Mouse (Mus musculus): ENCODE measurements around the gene Nr6a1. TPM values are rescaled to one million over a fixed set of nuclear protein-coding genes. Genes with fewer than 3 reads are reported as not detected.

Nr6a1 gene
- total RNA-seq, 2 experiments from 2014 or later = 5.3 to 8.0 TPM

GRCm38 (mm10) chr2:38872730-38873129 is 54.8 kb downstream of the Nr6a1 start:
- DNase-seq = no peak

GRCm38 (mm10) chr2:38866711-38867110 is 60.8 kb downstream of the Nr6a1 start:
- no peak for DNase-seq

- DNase-seq = no peak
These were observed 63.5 kb downstream of the Nr6a1 start for GRCm38 (mm10) chr2:38864011-38864410.

- DNase-seq = no peak
These were observed 75.7 kb downstream of the Nr6a1 start for GRCm38 (mm10) chr2:38851797-38852196.

- no peak for DNase-seq
These were observed 81.2 kb downstream of the Nr6a1 start for GRCm38 (mm10) chr2:38846319-38846718.

GRCm38 (mm10) chr2:38835489-38835888 is 92.0 kb downstream of the Nr6a1 start:
- no peak for DNase-seq

GRCm38 (mm10) chr2:38831976-38832375 is 95.5 kb downstream of the Nr6a1 start:
- DNase-seq = no peak

- DNase-seq = no peak
These were observed 98.0 kb downstream of the Nr6a1 start for GRCm38 (mm10) chr2:38829521-38829920.

- DNase-seq = no peak
These were observed 99.6 kb downstream of the Nr6a1 start for GRCm38 (mm10) chr2:38827801-38828306.

- no peak for DNase-seq
These were observed 101.3 kb downstream of the Nr6a1 start for GRCm38 (mm10) chr2:38826189-38826588.

- DNase-seq = peak; percentile 16 to 38
These were observed 102.4 kb downstream of the Nr6a1 start for GRCm38 (mm10) chr2:38824791-38825768.

- peak; percentile 35 to 39 for DNase-seq
These were observed 103.4 kb downstream of the Nr6a1 start for GRCm38 (mm10) chr2:38823912-38824583.

- DNase-seq = no peak
These were observed 104.1 kb downstream of the Nr6a1 start for GRCm38 (mm10) chr2:38823406-38823805.

- peak; percentile 21 to 25 for DNase-seq
These were observed 104.5 kb downstream of the Nr6a1 start for GRCm38 (mm10) chr2:38822995-38823394.

- DNase-seq = no peak
These were observed 110.0 kb downstream of the Nr6a1 start for GRCm38 (mm10) chr2:38817487-38817886.

GRCm38 (mm10) chr2:38797087-38797624 is 130.3 kb downstream of the Nr6a1 start:
- DNase-seq = peak; percentile 62 to 67

- no peak for DNase-seq
These were observed 140.2 kb downstream of the Nr6a1 start for GRCm38 (mm10) chr2:38787338-38787737.

- DNase-seq = no peak
These were observed 141.1 kb downstream of the Nr6a1 start for GRCm38 (mm10) chr2:38786216-38786960.

- DNase-seq = no peak
These were observed 142.4 kb downstream of the Nr6a1 start for GRCm38 (mm10) chr2:38785113-38785512.

GRCm38 (mm10) chr2:38784396-38784795 is 143.1 kb downstream of the Nr6a1 start:
- DNase-seq = no peak

GRCm38 (mm10) chr2:38783364-38783763 is 144.1 kb downstream of the Nr6a1 start:
- DNase-seq = no peak

GRCm38 (mm10) chr2:38782731-38783130 is 144.8 kb downstream of the Nr6a1 start:
- DNase-seq = no peak

All from layer of hippocampus, postnatal 36 days (tissue).